Mouse (Mus musculus): ENCODE measurements around the gene Ndufv1. TPM values are rescaled to one million over a fixed set of nuclear protein-coding genes. Genes with fewer than 3 reads are reported as not detected.
"Not testable (repeated sequence)": the region's sequence is repeated elsewhere in the genome, so short reads cannot be mapped to it uniquely, and the experiment has no call there.

Gene Ndufv1
- polyA plus RNA-seq, 1 experiment from 2014 or later: 196 TPM

GRCm38 (mm10) chr19:4052516-4053030, 40.0 kb upstream of the Ndufv1 start:
- Histone ChIP-seq H3K27ac (no peak overlapping the region), H3K4me1 (replicated peaks) (peaks cover 12% of the 10 kb centered on the region), H3K9me3 (no peaks in the 10 kb centered on the region), H3K4me3 (no peak overlapping the region), H3K36me3 (no peaks in the 10 kb centered on the region), H3K27me3 (ENCODE audit: insufficient read depth, poor library complexity, severe bottlenecking) (no peaks in the 10 kb centered on the region)
- 87% methylated on average over 5 of the region's 5 CpGs for WGBS
- DNase-seq (ENCODE audit: low spot score): no peak

DNA sequence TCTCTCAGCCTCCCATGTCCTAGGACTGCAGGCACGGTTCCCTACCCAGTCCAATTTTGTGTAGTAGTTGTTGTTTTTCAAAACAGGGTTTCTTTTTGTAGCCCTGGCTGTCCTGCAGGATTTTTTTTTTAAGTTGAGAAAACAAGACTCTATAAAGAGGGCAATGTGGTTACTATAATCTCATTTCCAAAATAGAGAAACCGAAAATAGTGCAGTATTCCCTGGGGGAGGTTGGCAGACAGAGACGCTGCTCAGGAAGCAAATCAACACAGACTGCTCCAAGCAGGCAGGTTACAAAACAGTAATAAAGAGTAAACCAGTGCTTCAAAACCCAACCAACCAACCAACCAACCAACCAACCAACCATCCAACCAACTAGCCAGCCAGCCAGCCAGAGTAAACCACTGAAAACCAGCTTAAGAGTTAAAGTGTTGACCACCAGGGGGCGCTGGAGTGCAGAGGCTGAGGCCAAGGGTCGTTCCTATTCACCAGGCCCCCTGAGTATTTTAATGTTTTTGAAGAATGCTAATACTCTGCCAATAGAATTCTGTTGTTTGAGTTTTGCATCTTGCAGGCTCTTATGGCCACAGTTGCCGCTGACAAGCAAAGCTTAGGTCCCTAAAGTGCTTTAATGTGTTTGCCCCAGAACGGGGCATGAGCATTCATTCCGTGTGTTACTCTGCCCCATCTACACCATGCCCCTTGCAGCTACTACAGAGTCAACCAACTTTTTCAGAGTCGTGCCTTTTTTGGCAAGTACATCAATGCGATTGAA, 39.3 kb upstream of the Ndufv1 start:
- H3K4me1 ChIP-seq (replicated peaks): peaks cover 12% of the 10 kb centered on the region
- 52% methylated on average over 10 of the region's 10 CpGs for WGBS
- peak; percentile 58 for DNase-seq (ENCODE audit: low spot score)
- no peaks in the 10 kb centered on the region for H3K9me3 ChIP-seq
- H3K27ac ChIP-seq: no peak overlapping the region
- H3K27me3 ChIP-seq (ENCODE audit: insufficient read depth, poor library complexity, severe bottlenecking): no peaks in the 10 kb centered on the region
- no peak overlapping the region for H3K4me3 ChIP-seq
- no peaks in the 10 kb centered on the region for H3K36me3 ChIP-seq

DNA sequence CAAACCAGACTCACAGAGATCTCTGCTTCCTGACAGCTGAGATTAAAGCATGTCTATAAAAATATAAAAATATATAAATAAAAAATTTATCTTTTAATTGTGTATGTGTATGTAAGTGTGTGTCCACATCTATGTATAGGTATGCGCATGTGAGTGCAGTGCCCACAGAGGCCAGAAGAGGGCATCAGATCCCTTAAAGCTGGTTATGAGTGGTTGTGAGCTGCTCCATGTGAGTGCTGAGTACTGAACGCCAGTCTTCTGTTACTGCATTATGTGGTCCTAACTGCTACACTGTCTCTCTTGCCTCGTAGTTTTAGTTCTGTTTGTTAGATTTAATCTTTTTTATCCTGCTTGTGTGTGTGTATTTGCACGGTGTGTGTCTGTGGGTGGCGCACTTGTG, 38.4 kb upstream of the Ndufv1 start:
- Histone ChIP-seq H3K27me3 (ENCODE audit: insufficient read depth, poor library complexity, severe bottlenecking) (no peaks in the 10 kb centered on the region), H3K9me3 (no peaks in the 10 kb centered on the region), H3K27ac (no peak overlapping the region), H3K36me3 (no peaks in the 10 kb centered on the region), H3K4me1 (replicated peaks) (peaks cover 5% of the 10 kb centered on the region; the same call in 1 of the 2 replicates), H3K4me3 (no peak overlapping the region)
- no peak for DNase-seq (ENCODE audit: low spot score)
- 92% methylated on average over 5 of the region's 5 CpGs for WGBS

DNA sequence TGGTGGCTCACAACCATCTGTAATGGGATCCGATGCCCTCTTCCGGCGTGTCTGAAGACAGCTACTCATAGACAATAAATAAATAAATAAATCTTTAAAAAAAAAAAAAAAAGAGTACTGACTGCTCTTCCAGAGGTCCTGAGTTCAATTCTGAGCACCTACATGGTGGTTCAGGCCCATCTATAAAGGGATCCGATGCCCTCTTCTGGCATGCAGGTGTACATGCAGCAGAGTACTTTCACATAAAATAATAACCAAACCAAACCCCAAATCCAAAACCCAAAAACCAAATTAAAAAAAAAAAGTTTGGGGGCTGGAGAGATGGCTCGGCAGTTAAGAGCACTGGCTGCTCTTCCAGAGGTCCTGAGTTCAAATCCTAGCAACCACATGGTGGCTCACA, 36.5 kb upstream of the Ndufv1 start:
- WGBS: 77% methylated on average over 5 of the region's 5 CpGs
- H3K4me3 ChIP-seq; H3K4me1 ChIP-seq (replicated peaks); DNase-seq (ENCODE audit: low spot score); H3K36me3 ChIP-seq; H3K9me3 ChIP-seq; H3K27me3 ChIP-seq (ENCODE audit: insufficient read depth, poor library complexity, severe bottlenecking); H3K27ac ChIP-seq: not testable (repeated sequence)

DNA sequence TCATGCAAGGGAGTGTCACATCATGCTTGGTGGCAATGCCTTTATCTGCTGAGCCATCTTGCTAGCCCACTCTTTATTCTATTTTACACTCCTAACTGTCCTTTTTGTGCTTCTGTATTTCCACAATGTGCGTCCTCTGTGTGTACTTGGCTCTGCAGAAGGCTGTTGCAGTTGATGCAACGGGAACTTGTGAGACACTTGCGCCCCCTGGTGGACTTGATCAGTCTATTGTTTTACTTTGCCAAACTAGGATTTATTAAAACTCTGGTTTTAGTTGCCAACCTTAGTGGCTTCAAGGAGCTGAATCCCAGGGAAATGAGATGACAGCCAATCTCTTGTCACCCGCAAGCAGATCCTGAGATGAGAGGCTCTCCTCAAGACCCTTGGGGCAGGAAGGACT, 35.3 kb upstream of the Ndufv1 start:
- 16% methylated on average over 4 of the region's 4 CpGs for WGBS
- no peaks in the 10 kb centered on the region for H3K9me3 ChIP-seq
- H3K4me1 ChIP-seq (replicated peaks): 0 out of 2 replicates have a peak, but pooled peaks cover 2% of the 10 kb centered on the region
- H3K27ac ChIP-seq: no peak overlapping the region
- H3K27me3 ChIP-seq (ENCODE audit: insufficient read depth, poor library complexity, severe bottlenecking): no peaks in the 10 kb centered on the region
- no peaks in the 10 kb centered on the region for H3K36me3 ChIP-seq
- DNase-seq (ENCODE audit: low spot score): peak; percentile 75
- no peak overlapping the region for H3K4me3 ChIP-seq

GRCm38 (mm10) chr19:4046866-4047254, 34.3 kb upstream of the Ndufv1 start:
- Histone ChIP-seq H3K27me3 (ENCODE audit: insufficient read depth, poor library complexity, severe bottlenecking) (no peaks in the 10 kb centered on the region), H3K4me3 (no peak overlapping the region), H3K9me3 (no peaks in the 10 kb centered on the region), H3K4me1 (replicated peaks) (0 out of 2 replicates have a peak, but pooled peaks cover 2% of the 10 kb centered on the region), H3K36me3 (no peaks in the 10 kb centered on the region), H3K27ac (no peak overlapping the region)
- no peak for DNase-seq (ENCODE audit: low spot score)
- WGBS: 84% methylated on average over 8 of the region's 8 CpGs

DNA sequence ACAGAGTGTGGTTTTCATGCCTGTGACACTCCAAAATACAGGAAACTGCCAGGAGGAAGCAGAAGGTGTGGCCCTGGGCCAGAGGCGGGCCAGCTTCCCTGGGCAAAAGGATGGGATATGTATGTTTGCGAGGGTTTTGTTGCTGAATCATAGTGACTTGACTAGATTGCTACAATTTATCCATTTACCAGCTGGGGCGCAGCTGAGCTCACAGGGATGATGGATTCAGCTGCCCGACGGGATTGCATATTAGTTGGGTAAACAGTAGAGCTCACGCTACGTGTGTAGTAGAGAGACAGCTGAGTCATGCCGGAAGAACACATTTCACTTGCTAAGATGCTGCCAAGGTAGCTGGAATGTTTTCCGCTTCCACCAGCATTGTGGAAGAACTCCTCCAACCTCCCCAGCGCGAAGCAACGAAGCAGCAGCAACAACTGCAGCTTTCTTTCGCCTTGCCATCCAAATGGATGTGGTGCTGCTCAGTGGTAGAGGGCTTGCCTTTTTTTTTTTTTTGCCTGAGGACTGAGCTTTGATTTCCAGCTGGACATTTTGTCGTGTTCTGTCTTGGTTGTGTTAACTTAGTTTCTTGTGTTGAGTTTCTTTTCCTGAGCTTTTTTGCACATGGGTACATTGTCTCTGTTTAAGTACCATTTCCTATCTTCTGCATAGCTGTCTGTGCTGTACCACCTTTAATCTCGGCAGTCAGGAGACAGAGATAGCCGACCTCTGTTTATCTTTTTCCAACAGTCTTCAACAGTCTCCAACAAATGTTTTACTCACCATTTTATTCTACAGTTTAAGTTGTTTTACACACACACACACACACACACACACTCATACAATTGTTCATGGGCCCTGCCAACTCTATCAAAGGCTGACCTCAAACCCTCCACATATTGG, 33.6 kb upstream of the Ndufv1 start, which contains the start of gene Gstp2:
TSS of gene Gstp2 (minus strand) at position 58 of the 900 bp plus-strand sequence.
- H3K27me3 ChIP-seq (ENCODE audit: insufficient read depth, poor library complexity, severe bottlenecking): no peaks in the 10 kb centered on the region
- H3K4me3 ChIP-seq: no peak within 1 kb of the TSS
- no peak within 1 kb of the TSS for H3K27ac ChIP-seq
- H3K4me1 ChIP-seq (replicated peaks): 0 out of 2 replicates have a peak, but pooled peaks cover 2% of the 10 kb centered on the region
- 58% methylated on average over 16 of the region's 16 CpGs for WGBS
- DNase-seq (ENCODE audit: low spot score): peak; percentile 19
- H3K9me3 ChIP-seq: no peaks in the 10 kb centered on the region
- H3K36me3 ChIP-seq: no peaks in the 10 kb centered on the region

- not testable (repeated sequence) for H3K27me3 ChIP-seq (ENCODE audit: insufficient read depth, poor library complexity, severe bottlenecking); H3K9me3 ChIP-seq; H3K27ac ChIP-seq; H3K4me1 ChIP-seq (replicated peaks); H3K36me3 ChIP-seq; H3K4me3 ChIP-seq; DNase-seq (ENCODE audit: low spot score)
- 91% methylated on average over 5 of the region's 5 CpGs for WGBS
Observed at GRCm38 (mm10) chr19:4044109-4044508, 31.5 kb upstream of the Ndufv1 start.

GRCm38 (mm10) chr19:4042124-4042523, 29.5 kb upstream of the Ndufv1 start:
- no peak overlapping the region for H3K4me3 ChIP-seq
- H3K36me3 ChIP-seq: no peaks in the 10 kb centered on the region
- 79% methylated on average over 14 of the region's 14 CpGs for WGBS
- H3K4me1 ChIP-seq (replicated peaks): peaks cover 15% of the 10 kb centered on the region
- no peaks in the 10 kb centered on the region for H3K27me3 ChIP-seq (ENCODE audit: insufficient read depth, poor library complexity, severe bottlenecking)
- H3K9me3 ChIP-seq: no peaks in the 10 kb centered on the region
- DNase-seq (ENCODE audit: low spot score): no peak
- no peak overlapping the region for H3K27ac ChIP-seq

- H3K4me3 ChIP-seq; H3K27ac ChIP-seq; H3K9me3 ChIP-seq; H3K36me3 ChIP-seq; DNase-seq (ENCODE audit: low spot score); H3K27me3 ChIP-seq (ENCODE audit: insufficient read depth, poor library complexity, severe bottlenecking): not testable (repeated sequence)
- H3K4me1 ChIP-seq (replicated peaks): peaks cover 19% of the 10 kb centered on the region
- WGBS: 72% methylated on average over 4 of the region's 4 CpGs
Observed at GRCm38 (mm10) chr19:4041500-4041899, 28.9 kb upstream of the Ndufv1 start.

GRCm38 (mm10) chr19:4040941-4041340, 28.3 kb upstream of the Ndufv1 start:
- H3K4me3 ChIP-seq; H3K9me3 ChIP-seq; DNase-seq (ENCODE audit: low spot score); H3K27me3 ChIP-seq (ENCODE audit: insufficient read depth, poor library complexity, severe bottlenecking); H3K27ac ChIP-seq; H3K36me3 ChIP-seq: not testable (repeated sequence)
- peaks cover 24% of the 10 kb centered on the region for H3K4me1 ChIP-seq (replicated peaks)
- 86% methylated on average over 5 of the region's 5 CpGs for WGBS

DNA sequence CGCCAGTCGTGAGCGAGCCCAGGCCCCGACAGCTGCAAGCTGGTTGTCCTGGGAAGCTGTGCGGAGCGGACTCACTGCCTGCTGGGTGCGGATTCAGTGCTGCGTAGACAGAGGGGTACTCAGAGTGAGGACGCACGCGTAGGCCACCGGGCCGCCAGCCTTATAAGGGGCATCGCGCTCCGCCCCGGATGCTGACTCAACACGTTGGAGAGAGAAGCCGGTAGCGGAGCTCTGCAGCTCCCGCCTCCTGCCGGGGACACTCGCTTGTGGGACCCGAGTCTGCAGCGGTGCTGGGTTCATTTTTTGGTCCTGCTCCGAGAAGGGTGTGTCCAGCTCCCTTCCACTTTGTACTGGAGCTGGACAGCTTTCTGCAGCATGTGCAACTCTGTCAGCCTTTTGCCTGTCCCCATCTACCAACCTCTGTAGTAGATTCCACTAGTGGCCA, 25.2 kb upstream of the Ndufv1 start, which contains the start of gene Gstp1:
TSS of gene Gstp1 (minus strand) at position 198 of the 445 bp plus-strand sequence.
- Histone ChIP-seq H3K4me3 (peak within 1 kb of the TSS; percentile 64), H3K27ac (peak within 1 kb of the TSS; percentile 93), H3K4me1 (replicated peaks) (peaks cover 23% of the 10 kb centered on the region), H3K36me3 (peaks cover 12% of the 10 kb centered on the region), H3K9me3 (no peaks in the 10 kb centered on the region), H3K27me3 (ENCODE audit: insufficient read depth, poor library complexity, severe bottlenecking) (no peaks in the 10 kb centered on the region)
- peak; percentile 83 for DNase-seq (ENCODE audit: low spot score)
- under 1% methylated on average over 26 of the region's 26 CpGs for WGBS

Data from hindbrain, embryonic 10.5 days (tissue).